Mouse (Mus musculus): Measurements from ENCODE around the gene Rhbdf1.

DNA sequence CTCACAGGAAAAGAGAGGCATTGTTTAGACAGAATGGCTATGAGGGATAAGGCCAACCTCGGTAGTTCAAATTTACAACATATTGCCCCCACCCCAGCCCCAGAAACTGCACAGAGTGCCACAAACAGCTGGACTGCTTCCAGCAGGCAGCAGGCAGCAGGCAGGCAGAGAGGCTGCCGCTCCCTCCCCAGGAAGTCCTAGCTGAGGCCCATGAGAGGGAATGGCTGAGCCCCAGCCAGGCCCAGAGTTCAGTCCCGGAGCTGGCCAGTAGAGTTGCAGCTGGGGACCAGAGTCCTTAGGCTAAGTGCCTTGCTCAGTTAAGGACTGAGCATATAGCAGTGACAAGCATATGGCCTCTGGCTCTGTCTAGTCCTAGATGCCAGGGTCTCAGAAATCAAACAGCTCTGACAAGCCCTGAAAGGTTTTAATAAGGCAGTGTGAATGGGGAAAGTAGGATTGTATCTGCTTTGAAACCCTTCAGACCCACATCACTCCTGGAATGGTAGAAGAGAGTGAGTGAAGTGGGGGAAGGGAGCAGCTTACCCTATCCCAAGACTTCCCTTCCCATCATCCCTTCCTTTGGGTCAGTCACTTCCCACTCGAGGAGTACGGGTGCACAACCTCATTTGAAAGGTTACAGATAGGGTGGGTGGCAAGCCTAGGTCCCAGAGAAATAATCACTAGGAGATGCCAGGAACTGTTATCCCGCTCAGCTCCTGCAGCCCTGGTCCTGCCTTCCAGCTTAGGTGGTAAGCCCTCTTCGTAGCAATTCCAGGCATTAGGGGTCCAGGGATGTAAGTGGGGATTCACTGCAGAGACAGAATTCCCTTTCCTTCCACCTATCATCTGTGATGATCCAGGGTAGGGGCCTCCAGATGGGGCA lies 3.4 kb upstream of the Rhbdf1 start:
- TF ChIP-seq CTCF (IDR thresholded peaks at IDR 0.05; ENCODE audit: insufficient read depth, low read depth, low read length): no peak
- TF ChIP-seq POLR2A (IDR thresholded peaks at IDR 0.05; ENCODE audit: insufficient read depth, low read depth, low read length): no peak
